Mouse (Mus musculus): ENCODE results near the gene Stbd1. TPM values are rescaled to one million over a fixed set of nuclear protein-coding genes. Genes with fewer than 3 reads are reported as not detected.
A peak's percentile ranks its signal among the peaks of the same experiment; 100 is the strongest.

Stbd1 gene
- polyA plus RNA-seq (2014; fragmentation: Nextera tagmentation; extraction: Ambion mirVana), result 116 and 127 TPM in 2 replicates

DNA sequence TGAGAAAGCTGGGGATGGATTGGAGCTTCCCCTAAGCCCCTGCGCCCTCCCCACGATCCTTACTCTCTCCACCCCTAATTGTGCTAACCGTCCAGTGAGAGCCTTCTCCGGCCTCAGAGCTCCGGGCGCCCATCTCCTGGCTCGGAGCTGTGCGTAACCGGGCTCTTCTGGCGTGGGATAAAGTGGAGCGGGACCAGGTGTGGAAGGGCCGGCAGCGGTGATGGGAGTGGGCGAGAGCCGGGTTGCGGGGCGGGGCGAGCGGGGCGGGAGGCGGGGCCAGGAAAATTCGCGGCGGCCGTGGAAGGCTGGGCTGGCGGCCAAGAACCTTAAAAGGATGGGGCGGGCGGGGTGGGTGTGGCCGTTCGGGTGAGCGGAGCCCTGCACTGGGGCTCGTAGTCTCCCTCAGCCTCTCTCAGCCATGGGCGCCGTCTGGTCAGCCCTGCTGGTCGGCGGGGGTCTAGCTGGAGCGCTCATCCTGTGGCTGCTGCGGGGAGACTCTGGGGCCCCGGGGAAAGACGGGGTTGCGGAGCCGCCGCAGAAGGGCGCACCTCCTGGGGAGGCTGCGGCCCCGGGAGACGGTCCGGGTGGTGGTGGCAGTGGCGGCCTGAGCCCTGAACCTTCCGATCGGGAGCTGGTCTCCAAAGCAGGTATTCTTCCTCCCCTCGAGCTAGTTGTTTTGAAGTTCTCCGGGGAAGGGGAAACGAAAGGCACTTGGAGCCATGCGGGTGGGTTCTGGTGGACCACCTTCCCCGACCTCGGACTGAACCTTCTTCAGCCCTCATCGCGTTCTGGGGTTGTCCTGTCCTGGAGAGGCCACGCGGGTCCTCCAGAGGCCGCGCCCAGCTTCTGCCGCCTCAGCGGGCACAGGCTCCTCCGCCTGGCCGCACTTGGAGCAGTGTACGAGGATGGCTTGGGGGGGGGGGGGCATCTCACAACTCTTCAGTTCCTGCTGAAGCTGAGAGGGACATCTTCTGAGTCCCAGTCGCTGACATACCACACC, at the start of gene Stbd1:
TSS of gene Stbd1 (plus strand) at position 351 of the 1,000 bp plus-strand sequence.
- Histone ChIP-seq H3K4me2 (peak within 1 kb of the TSS; percentile 69), H3K27ac (ENCODE audit: low read depth) (peak within 1 kb of the TSS; percentile 75), H3K36me3 (ENCODE audit: insufficient read depth) (peaks cover 20% of the 10 kb centered on the region), H3K9me3 (ENCODE audit: low read depth, low read length) (no peaks in the 10 kb centered on the region), H3K4me3 (ENCODE audit: low read depth, low read length) (peak within 1 kb of the TSS; percentile 76), H3K9ac (peak within 1 kb of the TSS; percentile 85), H3K27me3 (ENCODE audit: insufficient read depth, low read length) (no peaks in the 10 kb centered on the region), H3K4me1 (ENCODE audit: insufficient read depth) (peaks cover 11% of the 10 kb centered on the region)
- TF ChIP-seq CTCF (IDR thresholded peaks at IDR 0.05; ENCODE audit: low read depth), result 0 out of 2 replicates have a peak, but pooled peaks have one; percentile 2
- DNase-seq (peak; percentile 93), ATAC-seq (ENCODE audit: insufficient read depth) (peak; percentile 94)
- WGBS, result under 1% methylated on average over 69 of the region's 69 CpGs

DNA sequence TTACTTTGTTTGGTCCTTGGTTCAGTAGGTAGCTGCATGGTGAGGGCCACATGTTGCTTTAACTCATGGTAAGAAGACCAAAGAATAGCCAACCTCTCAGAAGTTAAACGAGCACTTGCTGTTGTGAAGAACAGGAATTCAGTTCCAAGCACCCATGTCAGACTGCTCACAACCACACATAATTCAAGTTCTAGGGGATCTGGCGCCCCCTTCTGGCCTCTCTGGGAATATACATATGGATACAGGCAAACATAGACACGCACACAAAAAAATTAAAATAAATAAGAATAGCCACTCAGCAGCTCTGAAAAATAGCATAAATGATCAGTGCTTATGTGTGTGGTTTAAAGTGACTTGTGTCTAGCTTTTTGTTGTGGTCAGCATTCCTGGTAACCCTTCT, 48.9 kb upstream of the Stbd1 start:
- no peaks in the 10 kb centered on the region; the same call in 1 of the 2 replicates for H3K9me3 ChIP-seq (ENCODE audit: low read depth, low read length)
- DNase-seq, result peak; percentile 17
- no peaks in the 10 kb centered on the region for H3K36me3 ChIP-seq (ENCODE audit: insufficient read depth)
- no peaks in the 10 kb centered on the region for H3K4me1 ChIP-seq (ENCODE audit: insufficient read depth)
- ATAC-seq (ENCODE audit: insufficient read depth), result no peak
- no peaks in the 10 kb centered on the region for H3K27me3 ChIP-seq (ENCODE audit: insufficient read depth, low read length)
- H3K27ac ChIP-seq (ENCODE audit: low read depth), result no peak overlapping the region
- no peak overlapping the region for H3K4me3 ChIP-seq (ENCODE audit: low read depth, low read length)
- 74% methylated on average over 3 of the region's 3 CpGs for WGBS
- H3K9ac ChIP-seq, result no peak overlapping the region
- peak; percentile 34; the same call in 1 of the 2 replicates for TF ChIP-seq CTCF (IDR thresholded peaks at IDR 0.05; ENCODE audit: low read depth)
- no peak overlapping the region for H3K4me2 ChIP-seq

DNA sequence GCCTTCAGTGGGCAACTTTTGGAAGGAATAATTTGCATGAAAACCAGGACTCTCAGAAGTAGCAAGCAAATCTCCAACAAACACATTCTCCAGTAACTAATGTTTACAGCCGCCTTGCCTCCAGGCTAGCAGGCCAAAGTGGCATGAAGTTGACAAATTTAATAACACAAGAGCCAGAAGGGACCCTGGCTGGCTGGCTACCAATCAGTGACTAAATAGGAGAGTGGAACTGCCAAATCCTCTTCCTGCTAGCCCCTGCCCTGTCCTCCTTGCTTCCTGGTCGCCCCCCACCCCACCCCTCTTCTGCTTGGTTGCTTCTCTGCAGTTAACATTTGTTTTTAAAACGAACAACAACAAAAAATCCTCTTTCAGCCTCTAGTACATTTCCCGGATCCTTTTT, 48.4 kb upstream of the Stbd1 start:
- H3K36me3 ChIP-seq (ENCODE audit: insufficient read depth), result no peaks in the 10 kb centered on the region
- TF ChIP-seq CTCF (IDR thresholded peaks at IDR 0.05; ENCODE audit: low read depth), result no peak
- H3K4me3 ChIP-seq (ENCODE audit: low read depth, low read length), result no peak overlapping the region
- H3K27ac ChIP-seq (ENCODE audit: low read depth), result no peak overlapping the region
- peak; percentile 49 for DNase-seq
- no peak for ATAC-seq (ENCODE audit: insufficient read depth)
- H3K27me3 ChIP-seq (ENCODE audit: insufficient read depth, low read length), result no peaks in the 10 kb centered on the region
- H3K4me1 ChIP-seq (ENCODE audit: insufficient read depth), result no peaks in the 10 kb centered on the region
- H3K9me3 ChIP-seq (ENCODE audit: low read depth, low read length), result no peaks in the 10 kb centered on the region; the same call in 1 of the 2 replicates
- 59% methylated on average over 4 of the region's 4 CpGs for WGBS
- H3K4me2 ChIP-seq, result no peak overlapping the region
- H3K9ac ChIP-seq, result no peak overlapping the region

DNA sequence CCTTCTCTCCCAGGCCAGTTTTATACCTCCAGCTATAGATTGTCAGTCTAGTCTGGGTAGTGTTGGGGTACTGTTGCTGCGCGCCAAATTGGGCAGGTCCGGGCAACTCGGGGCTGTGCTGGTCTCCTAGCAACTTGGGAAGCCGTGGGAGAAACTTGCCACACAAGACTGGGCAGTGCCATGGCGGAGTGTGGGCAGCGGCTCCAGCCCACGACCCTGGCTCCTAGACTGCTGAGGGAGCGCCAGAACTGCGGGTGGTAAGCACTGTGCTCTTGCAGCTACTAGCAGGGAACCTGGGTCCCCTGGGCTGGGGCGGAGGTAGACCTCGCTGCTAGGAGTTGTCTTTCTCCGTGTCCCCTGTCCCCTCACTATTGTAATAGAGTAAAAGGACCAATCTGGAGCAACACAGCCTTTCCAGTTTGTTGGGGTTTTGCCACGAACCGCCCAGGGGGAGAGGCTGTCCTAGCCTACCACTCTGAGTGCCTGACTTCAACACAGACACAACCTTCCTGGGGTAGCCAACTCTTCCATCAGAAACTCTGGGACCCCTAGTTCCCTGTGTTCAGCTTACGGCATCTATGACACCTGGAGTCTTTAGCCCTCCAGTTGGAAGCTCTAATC, 47.8 kb upstream of the Stbd1 start, which contains the start of gene Fam47e:
TSS of gene Fam47e (plus strand) at position 179 of the 621 bp plus-strand sequence.
- Histone ChIP-seq H3K4me2 (no peak within 1 kb of the TSS), H3K9ac (no peak within 1 kb of the TSS), H3K36me3 (ENCODE audit: insufficient read depth) (no peaks in the 10 kb centered on the region), H3K9me3 (ENCODE audit: low read depth, low read length) (no peaks in the 10 kb centered on the region; the same call in 1 of the 2 replicates), H3K4me1 (ENCODE audit: insufficient read depth) (no peaks in the 10 kb centered on the region), H3K4me3 (ENCODE audit: low read depth, low read length) (no peak within 1 kb of the TSS), H3K27ac (ENCODE audit: low read depth) (no peak within 1 kb of the TSS), H3K27me3 (ENCODE audit: insufficient read depth, low read length) (no peaks in the 10 kb centered on the region)
- WGBS, result 73% methylated on average over 16 of the region's 16 CpGs
- no peak for DNase-seq
- TF ChIP-seq CTCF (IDR thresholded peaks at IDR 0.05; ENCODE audit: low read depth), result no peak
- ATAC-seq (ENCODE audit: insufficient read depth), result peak; percentile 28; the same call in 1 of the 2 replicates

DNA sequence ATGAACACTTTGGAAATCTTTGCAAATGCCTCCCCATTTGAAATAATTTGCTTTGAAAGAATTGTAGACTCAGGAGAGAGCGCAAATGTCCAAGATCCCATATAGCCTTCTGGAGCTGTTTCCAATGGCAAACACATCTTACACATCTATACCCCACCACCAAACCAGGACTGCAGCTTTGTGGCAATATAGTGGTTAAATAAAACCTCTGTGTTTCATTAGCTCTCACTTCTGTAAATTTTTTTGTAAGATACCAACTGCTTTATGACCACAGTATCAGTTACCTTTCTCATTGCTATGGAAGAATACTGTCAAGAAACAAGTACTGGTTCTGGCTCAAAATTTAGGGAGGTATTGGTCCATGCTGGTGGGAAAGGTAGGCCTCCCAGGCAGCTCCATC, 46.9 kb upstream of the Stbd1 start:
- DNase-seq (no peak), ATAC-seq (ENCODE audit: insufficient read depth) (no peak)
- Histone ChIP-seq H3K9me3 (ENCODE audit: low read depth, low read length) (no peaks in the 10 kb centered on the region; the same call in 1 of the 2 replicates), H3K4me2 (no peak overlapping the region), H3K4me1 (ENCODE audit: insufficient read depth) (no peaks in the 10 kb centered on the region), H3K9ac (no peak overlapping the region), H3K27me3 (ENCODE audit: insufficient read depth, low read length) (no peaks in the 10 kb centered on the region), H3K27ac (ENCODE audit: low read depth) (no peak overlapping the region), H3K36me3 (ENCODE audit: insufficient read depth) (no peaks in the 10 kb centered on the region), H3K4me3 (ENCODE audit: low read depth, low read length) (no peak overlapping the region)
- TF ChIP-seq CTCF (IDR thresholded peaks at IDR 0.05; ENCODE audit: low read depth), result no peak
- WGBS, result 95% methylated on average over 1 of the region's 1 CpGs

DNA sequence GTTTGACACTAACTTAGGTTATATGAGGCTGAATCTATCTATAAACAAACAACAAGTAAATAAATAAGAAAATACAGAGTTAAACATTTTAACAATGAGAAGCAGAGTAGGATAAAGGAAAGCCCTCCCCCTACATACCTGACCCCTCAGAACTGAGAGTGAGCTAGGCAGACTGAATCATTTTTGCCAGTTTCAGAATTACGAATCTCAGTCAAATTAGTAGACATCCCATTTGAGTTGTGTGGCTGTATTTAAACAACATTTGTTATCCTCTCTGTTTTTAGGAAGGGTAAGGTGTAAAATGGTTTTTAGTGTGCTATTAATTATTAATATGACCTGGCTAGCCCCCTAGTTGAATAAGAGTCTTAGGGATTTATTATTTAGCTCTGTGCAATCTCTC, 45.3 kb upstream of the Stbd1 start:
- H3K36me3 ChIP-seq (ENCODE audit: insufficient read depth), result no peaks in the 10 kb centered on the region
- DNase-seq (no peak), ATAC-seq (ENCODE audit: insufficient read depth) (no peak)
- H3K27ac ChIP-seq (ENCODE audit: low read depth), result no peak overlapping the region
- WGBS, result 91% methylated on average over 1 of the region's 1 CpGs
- no peaks in the 10 kb centered on the region for H3K27me3 ChIP-seq (ENCODE audit: insufficient read depth, low read length)
- no peak overlapping the region for H3K4me2 ChIP-seq
- no peak overlapping the region for H3K4me3 ChIP-seq (ENCODE audit: low read depth, low read length)
- no peaks in the 10 kb centered on the region for H3K4me1 ChIP-seq (ENCODE audit: insufficient read depth)
- no peak overlapping the region for H3K9ac ChIP-seq
- TF ChIP-seq CTCF (IDR thresholded peaks at IDR 0.05; ENCODE audit: low read depth), result no peak
- H3K9me3 ChIP-seq (ENCODE audit: low read depth, low read length), result no peaks in the 10 kb centered on the region; the same call in 1 of the 2 replicates

DNA sequence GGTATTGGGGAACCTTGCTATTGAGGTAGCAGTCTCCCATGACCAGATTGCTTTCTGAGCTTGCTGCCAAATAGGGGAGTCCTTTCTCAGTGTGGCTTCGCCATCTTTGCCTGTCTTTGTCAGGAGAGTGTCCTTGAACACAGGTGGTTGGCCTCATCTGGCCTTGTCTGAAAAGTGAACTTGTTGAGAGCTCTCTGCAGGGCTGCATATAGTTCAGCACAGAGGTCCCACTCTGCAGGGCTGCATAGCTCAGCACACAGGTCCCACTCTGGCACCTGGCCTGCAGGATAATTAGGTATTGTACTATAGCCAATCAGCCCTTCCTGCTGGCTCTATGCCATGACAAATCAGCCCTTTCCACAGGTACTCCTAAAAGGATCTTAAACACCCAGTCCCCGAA, 42.6 kb upstream of the Stbd1 start:
- H3K4me1 ChIP-seq (ENCODE audit: insufficient read depth), result no peaks in the 10 kb centered on the region
- ATAC-seq (ENCODE audit: insufficient read depth), result no peak; the same call in 1 of the 2 replicates
- peak; percentile 7 for DNase-seq

More for the DNA sequence above, 42.6 kb upstream of the Stbd1 start:
- H3K4me2 ChIP-seq, result no peak overlapping the region
- no peaks in the 10 kb centered on the region for H3K9me3 ChIP-seq (ENCODE audit: low read depth, low read length)
- 63% methylated on average over 2 of the region's 2 CpGs for WGBS
- no peak overlapping the region for H3K4me3 ChIP-seq (ENCODE audit: low read depth, low read length)
- no peaks in the 10 kb centered on the region for H3K36me3 ChIP-seq (ENCODE audit: insufficient read depth)
- no peak overlapping the region for H3K27ac ChIP-seq (ENCODE audit: low read depth)
- TF ChIP-seq CTCF (IDR thresholded peaks at IDR 0.05; ENCODE audit: low read depth), result no peak
- H3K27me3 ChIP-seq (ENCODE audit: insufficient read depth, low read length), result no peaks in the 10 kb centered on the region
- no peak overlapping the region for H3K9ac ChIP-seq

Measured in lung, embryonic 14.5 days (tissue).